Mouse (Mus musculus) heart, postnatal 4 days (tissue): Measurements from ENCODE around the gene Hoxc6. TPM values are rescaled to one million over a fixed set of nuclear protein-coding genes. Genes with fewer than 3 reads are reported as not detected.

Experiments used
- DNase-seq: peaks from one replicate; pipeline ENCODE4 v3.0.0; 2021
- total RNA-seq, 2 experiments: library from RNA; stranded (reverse); gene quantifications; 2 replicates each; pipeline ENCODE4 v1.2.3; 2021

The Hoxc6 gene
- under 1 TPM in 1 of 2 experiments, not detected in 1; 0.16 TPM for total RNA-seq

- no peak for DNase-seq
These were observed at the start of gene Hoxc6 for GRCm38 (mm10) chr15:102997939-102998355. TSS of gene Hoxc6 (plus strand) at chr15:102998257.

- DNase-seq: no peak
These were observed 49.2 kb upstream of the Hoxc6 start for GRCm38 (mm10) chr15:102948842-102949241.

GRCm38 (mm10) chr15:102949696-102950095, 48.4 kb upstream of the Hoxc6 start:
- DNase-seq: no peak

- no peak for DNase-seq
These were observed 47.2 kb upstream of the Hoxc6 start for GRCm38 (mm10) chr15:102950877-102951276.

GRCm38 (mm10) chr15:102953561-102953960, 44.5 kb upstream of the Hoxc6 start:
- no peak for DNase-seq

- DNase-seq: no peak
These were observed 43.7 kb upstream of the Hoxc6 start, which contains the start of gene Hoxc11 for GRCm38 (mm10) chr15:102954192-102955006. TSS of gene Hoxc11 (plus strand) at chr15:102954427.

GRCm38 (mm10) chr15:102955007-102955382, 43.1 kb upstream of the Hoxc6 start:
- no peak for DNase-seq

GRCm38 (mm10) chr15:102955833-102956640, 42.0 kb upstream of the Hoxc6 start:
- DNase-seq: no peak

GRCm38 (mm10) chr15:102956906-102957305, 41.2 kb upstream of the Hoxc6 start:
- DNase-seq: no peak

GRCm38 (mm10) chr15:102959663-102960191, 38.3 kb upstream of the Hoxc6 start:
- no peak for DNase-seq

- DNase-seq: no peak
These were observed 36.3 kb upstream of the Hoxc6 start for GRCm38 (mm10) chr15:102961728-102962127.

GRCm38 (mm10) chr15:102962492-102962891, 35.6 kb upstream of the Hoxc6 start:
- DNase-seq: no peak

- DNase-seq: no peak
These were observed 34.8 kb upstream of the Hoxc6 start for GRCm38 (mm10) chr15:102963259-102963658.

GRCm38 (mm10) chr15:102963671-102964640, 34.1 kb upstream of the Hoxc6 start:
- DNase-seq: no peak

GRCm38 (mm10) chr15:102965003-102965891, 32.8 kb upstream of the Hoxc6 start:
- no peak for DNase-seq

- DNase-seq: peak; percentile 81
These were observed 31.9 kb upstream of the Hoxc6 start for GRCm38 (mm10) chr15:102965892-102966775.

GRCm38 (mm10) chr15:102966776-102967311, 31.2 kb upstream of the Hoxc6 start, which contains the start of gene Hoxc10:
TSS of gene Hoxc10 (plus strand) at chr15:102966796.
- no peak for DNase-seq

GRCm38 (mm10) chr15:102967312-102967510, 30.8 kb upstream of the Hoxc6 start, which contains the start of gene Hoxc5:
TSS of gene Hoxc5 (plus strand) at chr15:102967443.
- no peak for DNase-seq

GRCm38 (mm10) chr15:102967511-102968397, 30.3 kb upstream of the Hoxc6 start:
- no peak for DNase-seq
